Mouse (Mus musculus) kidney, embryonic 15.5 days (tissue): ENCODE results near the gene Gpr176. TPM values are rescaled to one million over a fixed set of nuclear protein-coding genes. Genes with fewer than 3 reads are reported as not detected.

Experiments
- ATAC-seq: fragments of 200-750 bp; cut with Nextera tagmentation; replicated peaks from 2 replicates; pipeline ENCODE4 v1.8.0; 2017; ENCODE audit warnings: moderate TSS enrichment; ENCODE audit not compliant: low FRiP score
- H3K27ac ChIP-seq: fragments of 300-500 bp; sonication (generic); 2 replicates; pipeline ENCODE4 v1.5.1; 2015; ENCODE audit warnings: mild to moderate bottlenecking, inconsistent platforms
- H3K27me3 ChIP-seq: fragments of 300-500 bp; sonication (generic); 2 replicates; pipeline ENCODE4 v1.6.1; 2015; ENCODE audit warnings: inconsistent platforms
- H3K36me3 ChIP-seq: fragments of 300-500 bp; sonication (generic); 2 replicates; pipeline ENCODE4 v1.6.1; 2015; ENCODE audit warnings: inconsistent platforms
- H3K4me1 ChIP-seq: fragments of 300-500 bp; sonication (generic); 2 replicates; pipeline ENCODE4 v1.6.1; 2015; ENCODE audit warnings: inconsistent platforms
- H3K4me2 ChIP-seq: fragments of 300-500 bp; sonication (generic); 2 replicates; pipeline ENCODE4 v1.6.1; 2015; ENCODE audit warnings: moderate library complexity, mild to moderate bottlenecking, inconsistent platforms
- H3K4me3 ChIP-seq: fragments of 300-500 bp; sonication (generic); replicated peaks from 2 replicates; pipeline ENCODE4 v1.5.1; 2015; ENCODE audit warnings: mild to moderate bottlenecking, inconsistent platforms
- H3K9ac ChIP-seq: fragments of 300-500 bp; sonication (generic); 2 replicates; pipeline ENCODE4 v1.6.1; 2015; ENCODE audit warnings: mild to moderate bottlenecking, inconsistent platforms
- H3K9me3 ChIP-seq: fragments of 300-500 bp; sonication (generic); replicated peaks from 2 replicates; pipeline ENCODE4 v1.6.1; 2016; ENCODE audit warnings: inconsistent platforms
- WGBS: fragments of 180-500 bp; shearing (Covaris S2); methylation state at CpG from one replicate; pipeline ENCODE4 v1.1.7; 2015; ENCODE audit warnings: mixed read lengths; 5-methylcytosine and 5-hydroxymethylcytosine counted together
- polyA plus RNA-seq: library from polyadenylated mRNA; unstranded; fragments of >200 nt; fragmentation: Nextera tagmentation; extraction: Ambion mirVana; gene quantifications from 2 replicates; pipeline ENCODE4 v1.2.1, GENCODE M21; 2015

Gene Gpr176
- polyA plus RNA-seq, 1 experiment from 2014 or later, result 1.4 TPM

- Histone ChIP-seq H3K27me3 (no peaks in the 10 kb centered on the region), H3K36me3 (no peaks in the 10 kb centered on the region), H3K4me3 (no peak overlapping the region), H3K4me1 (peaks cover 13% of the 10 kb centered on the region), H3K27ac (no peak overlapping the region), H3K9me3 (no peaks in the 10 kb centered on the region), H3K9ac (no peak overlapping the region), H3K4me2 (no peak overlapping the region)
- ATAC-seq, result no peak
- WGBS, result 88% methylated on average over 6 of the region's 6 CpGs
Observed at GRCm38 (mm10) chr2:118355138-118355719, 18.0 kb downstream of the Gpr176 start.

- no peak for ATAC-seq
- H3K4me3 ChIP-seq, result no peak overlapping the region
- H3K9ac ChIP-seq, result no peak overlapping the region
- H3K27me3 ChIP-seq, result no peaks in the 10 kb centered on the region
- WGBS, result 47% methylated on average over 4 of the region's 4 CpGs
- no peaks in the 10 kb centered on the region for H3K9me3 ChIP-seq
- no peak overlapping the region for H3K4me2 ChIP-seq
- peaks cover 13% of the 10 kb centered on the region for H3K4me1 ChIP-seq
- H3K36me3 ChIP-seq, result no peaks in the 10 kb centered on the region
- peak overlapping the region; percentile 56 for H3K27ac ChIP-seq
Observed at GRCm38 (mm10) chr2:118353916-118354403, 19.3 kb downstream of the Gpr176 start.

- Histone ChIP-seq H3K4me2 (no peak overlapping the region), H3K27ac (peak overlapping the region; percentile 56), H3K9ac (no peak overlapping the region), H3K4me1 (peaks cover 13% of the 10 kb centered on the region), H3K36me3 (no peaks in the 10 kb centered on the region), H3K9me3 (no peaks in the 10 kb centered on the region), H3K27me3 (no peaks in the 10 kb centered on the region), H3K4me3 (no peak overlapping the region)
- no peak for ATAC-seq
- 35% methylated on average over 4 of the region's 4 CpGs for WGBS
Observed at GRCm38 (mm10) chr2:118353498-118353897, 19.7 kb downstream of the Gpr176 start.

GRCm38 (mm10) chr2:118345535-118345934, 27.7 kb downstream of the Gpr176 start:
- 20% methylated on average over 1 of the region's 1 CpGs for WGBS
- H3K9me3 ChIP-seq, result no peaks in the 10 kb centered on the region
- no peak overlapping the region for H3K4me2 ChIP-seq
- H3K4me3 ChIP-seq, result no peak overlapping the region
- no peak overlapping the region for H3K27ac ChIP-seq
- ATAC-seq, result no peak
- 0 out of 2 replicates have a peak, but pooled peaks cover 3% of the 10 kb centered on the region for H3K4me1 ChIP-seq
- H3K9ac ChIP-seq, result no peak overlapping the region
- no peaks in the 10 kb centered on the region for H3K36me3 ChIP-seq
- no peaks in the 10 kb centered on the region for H3K27me3 ChIP-seq

- H3K9me3 ChIP-seq, result no peaks in the 10 kb centered on the region
- H3K36me3 ChIP-seq, result no peaks in the 10 kb centered on the region
- no peak for ATAC-seq
- H3K4me3 ChIP-seq, result no peak overlapping the region
- no peak overlapping the region for H3K27ac ChIP-seq
- H3K27me3 ChIP-seq, result no peaks in the 10 kb centered on the region
- no peak overlapping the region for H3K4me2 ChIP-seq
- WGBS, result 77% methylated on average over 3 of the region's 3 CpGs
- H3K4me1 ChIP-seq, result 0 out of 2 replicates have a peak, but pooled peaks cover 3% of the 10 kb centered on the region
- H3K9ac ChIP-seq, result no peak overlapping the region
Observed at GRCm38 (mm10) chr2:118343897-118344296, 29.3 kb downstream of the Gpr176 start.

GRCm38 (mm10) chr2:118341295-118341694, 31.9 kb downstream of the Gpr176 start:
- no peaks in the 10 kb centered on the region for H3K36me3 ChIP-seq
- no peak overlapping the region for H3K4me2 ChIP-seq
- 65% methylated on average over 7 of the region's 7 CpGs for WGBS
- H3K4me1 ChIP-seq, result 0 out of 2 replicates have a peak, but pooled peaks cover 3% of the 10 kb centered on the region
- H3K9me3 ChIP-seq, result no peaks in the 10 kb centered on the region
- H3K27ac ChIP-seq, result no peak overlapping the region
- no peaks in the 10 kb centered on the region for H3K27me3 ChIP-seq
- no peak overlapping the region for H3K4me3 ChIP-seq
- ATAC-seq, result no peak
- H3K9ac ChIP-seq, result no peak overlapping the region

- Histone ChIP-seq H3K36me3 (no peaks in the 10 kb centered on the region), H3K4me2 (no peak overlapping the region), H3K4me3 (no peak overlapping the region), H3K27ac (no peak overlapping the region), H3K9me3 (no peaks in the 10 kb centered on the region), H3K9ac (no peak overlapping the region), H3K27me3 (no peaks in the 10 kb centered on the region), H3K4me1 (no peaks in the 10 kb centered on the region)
- no peak for ATAC-seq
- WGBS, result 30% methylated on average over 2 of the region's 2 CpGs
Observed at GRCm38 (mm10) chr2:118336084-118336483, 37.1 kb downstream of the Gpr176 start.

GRCm38 (mm10) chr2:118322663-118323062, 50.6 kb downstream of the Gpr176 start:
- Histone ChIP-seq H3K27me3 (no peaks in the 10 kb centered on the region), H3K4me3 (no peak overlapping the region), H3K4me2 (no peak overlapping the region), H3K9ac (no peak overlapping the region), H3K27ac (no peak overlapping the region), H3K9me3 (no peaks in the 10 kb centered on the region), H3K4me1 (no peaks in the 10 kb centered on the region), H3K36me3 (no peaks in the 10 kb centered on the region)
- WGBS, result 64% methylated on average over 3 of the region's 5 CpGs
- ATAC-seq, result no peak

- Histone ChIP-seq H3K36me3 (no peaks in the 10 kb centered on the region), H3K4me2 (no peak overlapping the region), H3K4me3 (no peak overlapping the region), H3K9ac (no peak overlapping the region), H3K27ac (no peak overlapping the region), H3K27me3 (no peaks in the 10 kb centered on the region), H3K4me1 (no peaks in the 10 kb centered on the region), H3K9me3 (no peaks in the 10 kb centered on the region)
- 67% methylated on average over 4 of the region's 4 CpGs for WGBS
- no peak for ATAC-seq
Observed at GRCm38 (mm10) chr2:118321804-118322203, 51.4 kb downstream of the Gpr176 start.

GRCm38 (mm10) chr2:118321094-118321493, 52.1 kb downstream of the Gpr176 start:
- H3K9me3 ChIP-seq, result no peaks in the 10 kb centered on the region
- no peaks in the 10 kb centered on the region for H3K27me3 ChIP-seq
- no peak for ATAC-seq
- H3K27ac ChIP-seq, result no peak overlapping the region
- WGBS, result 92% methylated on average over 4 of the region's 4 CpGs
- H3K4me3 ChIP-seq, result no peak overlapping the region
- no peaks in the 10 kb centered on the region for H3K4me1 ChIP-seq
- H3K4me2 ChIP-seq, result no peak overlapping the region
- no peak overlapping the region for H3K9ac ChIP-seq
- no peaks in the 10 kb centered on the region for H3K36me3 ChIP-seq

- H3K4me2 ChIP-seq, result no peak overlapping the region
- H3K36me3 ChIP-seq, result no peaks in the 10 kb centered on the region
- no peak overlapping the region for H3K9ac ChIP-seq
- ATAC-seq, result no peak
- 56% methylated on average over 4 of the region's 4 CpGs for WGBS
- H3K4me1 ChIP-seq, result no peaks in the 10 kb centered on the region
- no peaks in the 10 kb centered on the region for H3K27me3 ChIP-seq
- H3K4me3 ChIP-seq, result no peak overlapping the region
- H3K9me3 ChIP-seq, result no peaks in the 10 kb centered on the region
- H3K27ac ChIP-seq, result no peak overlapping the region
Observed at GRCm38 (mm10) chr2:118320519-118320918, 52.7 kb downstream of the Gpr176 start.

- H3K9ac ChIP-seq, result no peak overlapping the region
- WGBS, result 65% methylated on average over 5 of the region's 5 CpGs
- H3K27ac ChIP-seq, result no peak overlapping the region
- H3K9me3 ChIP-seq, result no peaks in the 10 kb centered on the region
- no peak overlapping the region for H3K4me2 ChIP-seq
- H3K27me3 ChIP-seq, result no peaks in the 10 kb centered on the region
- ATAC-seq, result no peak
- H3K36me3 ChIP-seq, result no peaks in the 10 kb centered on the region
- H3K4me3 ChIP-seq, result no peak overlapping the region
- no peaks in the 10 kb centered on the region for H3K4me1 ChIP-seq
Observed at GRCm38 (mm10) chr2:118319176-118319575, 54.0 kb downstream of the Gpr176 start.

- Histone ChIP-seq H3K9me3 (no peaks in the 10 kb centered on the region), H3K9ac (no peak overlapping the region), H3K4me3 (no peak overlapping the region), H3K27me3 (no peaks in the 10 kb centered on the region), H3K4me1 (no peaks in the 10 kb centered on the region), H3K27ac (no peak overlapping the region), H3K4me2 (no peak overlapping the region), H3K36me3 (no peaks in the 10 kb centered on the region)
- WGBS, result 78% methylated on average over 2 of the region's 2 CpGs
- no peak for ATAC-seq
Observed at GRCm38 (mm10) chr2:118316939-118317338, 56.3 kb downstream of the Gpr176 start.
